Mouse (Mus musculus) bone marrow, adult 2 months (tissue): ENCODE measurements around the gene Ptx4.

ENCODE experiments used
- CTCF ChIP-seq: fragments of 200-500 bp; IDR thresholded peaks from 2 replicates; pipeline ENCODE4 v1.5.1; 2011; ENCODE audit warnings: low read length, control low read depth; ENCODE audit not compliant: control insufficient read depth, insufficient read depth
- POLR2A ChIP-seq: fragments of 200-500 bp; IDR thresholded peaks from 2 replicates; pipeline ENCODE4 v1.6.1; 2011; ENCODE audit warnings: low read depth, mild to moderate bottlenecking, control low read depth, low read length, borderline replicate concordance; ENCODE audit not compliant: control insufficient read depth

DNA sequence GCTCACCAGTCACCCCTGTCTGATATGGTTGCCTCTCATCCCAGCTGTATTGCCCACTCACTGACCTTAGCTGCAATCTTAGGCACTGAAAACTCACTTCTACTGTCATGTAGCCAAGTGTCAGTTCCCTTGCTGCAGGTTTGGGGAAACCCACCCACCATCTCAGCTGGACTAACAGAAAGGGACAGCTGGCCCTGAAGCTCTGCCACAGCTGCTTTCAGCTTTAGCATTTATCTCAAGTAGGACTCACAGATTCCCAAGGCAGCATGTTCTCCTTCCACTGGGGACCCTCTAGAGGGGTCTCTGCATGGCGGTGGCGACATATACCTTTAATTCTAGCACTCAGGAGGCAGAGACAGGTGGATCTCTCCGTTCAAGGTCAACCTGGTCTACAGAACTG, 44.2 kb downstream of the Ptx4 start:
- TF ChIP-seq CTCF (no peak), POLR2A (no peak)
